In genomic region chr16:49906940-49907339, GRCm38 (mm10) we compare ENCODE assay signal across 14 mouse cellular contexts.
A peak's percentile ranks its signal among the peaks of the same experiment; 100 is the strongest.
DNase-seq lines count a peak whose midpoint lies in the region; ATAC-seq and TF ChIP-seq lines count a peak whose summit lies in the region.
"Had no signal": no experiment of that assay in that cellular context is flagged by ENCODE, and none has a peak within 500 bp of the region (broad histone marks: within the 10 kb centered on the region; RNA-seq: fewer than 3 reads in every experiment).

No protein-coding gene starts in this region.

- 77% methylated on average over 2 of the region's 2 CpGs for WGBS in heart, embryonic 16.5 days
- WGBS in heart, embryonic 12.5 days = 85% methylated on average over 2 of the region's 2 CpGs
- 46% methylated on average over 2 of the region's 2 CpGs for WGBS in liver, embryonic 14.5 days (ENCODE audit: insufficient replicate concordance)

- no peaks in the 10 kb centered on the region for H3K27me3 ChIP-seq in heart, embryonic 16.5 days (ENCODE audit: control insufficient read depth, insufficient read depth, low read length)
- no peaks in the 10 kb centered on the region for H3K27me3 ChIP-seq in heart, embryonic 12.5 days (replicated peaks)
- no peaks in the 10 kb centered on the region for H3K27me3 ChIP-seq in liver, embryonic 14.5 days (ENCODE audit: control insufficient read depth, insufficient read depth, low read length)
- H3K27me3 ChIP-seq: forebrain, embryonic 12.5 days; hindbrain, embryonic 15.5 days had no signal

- no peaks in the 10 kb centered on the region for H3K9me3 ChIP-seq in heart, embryonic 16.5 days (replicated peaks; ENCODE audit: control insufficient read depth, low read length)
- H3K9me3 ChIP-seq in heart, embryonic 12.5 days (replicated peaks) = no peaks in the 10 kb centered on the region
- no peaks in the 10 kb centered on the region for H3K9me3 ChIP-seq in liver, embryonic 14.5 days (ENCODE audit: control insufficient read depth, low read length)
- H3K9me3 ChIP-seq: forebrain, embryonic 12.5 days; hindbrain, embryonic 15.5 days had no signal

- no peak overlapping the region for H3K4me2 ChIP-seq in heart, embryonic 16.5 days (ENCODE audit: low read depth, low read length)
- no peak overlapping the region for H3K4me2 ChIP-seq in heart, embryonic 12.5 days
- peak overlapping the region; percentile 33 for H3K4me2 ChIP-seq in liver, embryonic 14.5 days (ENCODE audit: low read depth)
- H3K4me2 ChIP-seq: forebrain, embryonic 12.5 days; hindbrain, embryonic 15.5 days had no signal

- H3K27ac ChIP-seq in heart, embryonic 16.5 days (ENCODE audit: low read length) = peak overlapping the region; percentile 39; the same call in 1 of the 2 replicates
- H3K27ac ChIP-seq in heart, embryonic 12.5 days (ENCODE audit: poor library complexity, severe bottlenecking) = no peak overlapping the region
- H3K27ac ChIP-seq in liver, embryonic 14.5 days = peak overlapping the region; percentile 60
- H3K27ac ChIP-seq in embryonic fibroblast, embryonic 13.5 days (ENCODE audit: insufficient read depth, low read length) = peak overlapping the region; percentile 13; the same call in 1 of the 2 replicates
- H3K27ac ChIP-seq: forebrain, embryonic 12.5 days; hindbrain, embryonic 15.5 days had no signal

- H3K9ac ChIP-seq in heart, embryonic 16.5 days (ENCODE audit: low read length) = no peak overlapping the region
- H3K9ac ChIP-seq in heart, embryonic 12.5 days = no peak overlapping the region
- peak overlapping the region; percentile 5; the same call in 1 of the 2 replicates for H3K9ac ChIP-seq in liver, embryonic 14.5 days (replicated peaks)
- H3K9ac ChIP-seq: forebrain, embryonic 12.5 days; hindbrain, embryonic 15.5 days had no signal

- TF ChIP-seq EP300 in liver, embryonic 14.5 days (IDR thresholded peaks at IDR 0.05; ENCODE audit: low read depth) = no peak

- peaks cover 32% of the 10 kb centered on the region for H3K4me1 ChIP-seq in heart, embryonic 16.5 days (ENCODE audit: control insufficient read depth, insufficient read depth, low read length)
- H3K4me1 ChIP-seq in heart, embryonic 12.5 days (replicated peaks) = peaks cover 36% of the 10 kb centered on the region
- peaks cover 37 to 41% of the 10 kb centered on the region in 2 experiments for H3K4me1 ChIP-seq in liver, embryonic 14.5 days (replicated peaks; ENCODE audit: control insufficient read depth in 2 of 2, insufficient read depth in 2 of 2, low read length in 1 of 2)
- 0 out of 2 replicates have a peak, but pooled peaks cover 2% of the 10 kb centered on the region for H3K4me1 ChIP-seq in embryonic fibroblast, embryonic 13.5 days (ENCODE audit: control insufficient read depth, insufficient read depth, low read length)

- peaks cover 7% of the 10 kb centered on the region; the same call in 1 of the 2 replicates for H3K36me3 ChIP-seq in heart, embryonic 16.5 days (ENCODE audit: control insufficient read depth, insufficient read depth)
- peaks cover 11% of the 10 kb centered on the region; the same call in 1 of the 2 replicates for H3K36me3 ChIP-seq in heart, embryonic 12.5 days
- H3K36me3 ChIP-seq in liver, embryonic 14.5 days (replicated peaks; ENCODE audit: control insufficient read depth, insufficient read depth, low read depth) = peaks cover 91% of the 10 kb centered on the region
- H3K36me3 ChIP-seq: forebrain, embryonic 12.5 days; hindbrain, embryonic 15.5 days had no signal

- TF ChIP-seq POLR2A in embryonic fibroblast, embryonic 13.5 days (IDR thresholded peaks at IDR 0.05; ENCODE audit: low read depth, low read length) = no peak

- DNase-seq in liver, embryonic 14.5 days (ENCODE audit: low read depth in 3 of 3, low spot score in 3 of 3) = no peak
- DNase-seq in liver = no peak
- DNase-seq in right cerebral cortex, postnatal 25 days = no peak
- DNase-seq in kidney, postnatal 14 days = no peak
- DNase-seq: cerebellum, adult 11 months; cerebellum, adult 9-10 months; cerebellum, postnatal 25 days; gastrocnemius, postnatal 14 days had no signal

- no peak for ATAC-seq in heart, embryonic 16.5 days (replicated peaks; ENCODE audit: extremely low read depth, insufficient read depth, low FRiP score)
- no peak for ATAC-seq in heart, embryonic 12.5 days (ENCODE audit: insufficient number of reproducible peaks, low FRiP score)
- no peak for ATAC-seq in liver, embryonic 14.5 days (ENCODE audit: insufficient read depth)

- H3K4me3 ChIP-seq in heart, embryonic 16.5 days (ENCODE audit: low read length) = no peak overlapping the region
- no peak overlapping the region for H3K4me3 ChIP-seq in heart, embryonic 12.5 days
- H3K4me3 ChIP-seq in liver, embryonic 14.5 days (ENCODE audit: insufficient read depth in 1 of 2, low read depth in 2 of 2, low read length in 2 of 2) = no peak overlapping the region
- no peak overlapping the region for H3K4me3 ChIP-seq in embryonic fibroblast, embryonic 13.5 days (ENCODE audit: insufficient read depth, low read length)
- H3K4me3 ChIP-seq: forebrain, embryonic 12.5 days; heart, adult 2 months; hindbrain, embryonic 15.5 days had no signal

- no peak for TF ChIP-seq CTCF in liver, embryonic 14.5 days (IDR thresholded peaks at IDR 0.05; ENCODE audit: low read depth)
- TF ChIP-seq CTCF in embryonic fibroblast, embryonic 13.5 days (IDR thresholded peaks at IDR 0.05; ENCODE audit: borderline replicate concordance, insufficient read depth, low read length) = no peak
